Mouse (Mus musculus) left cerebral cortex, postnatal 36 days (tissue): Measurements from ENCODE around the gene Sval1. TPM values are rescaled to one million over a fixed set of nuclear protein-coding genes. Genes with fewer than 3 reads are reported as not detected.

Experiments used
- DNase-seq, 2 experiments: peaks; one replicate each; pipeline ENCODE4 v3.0.0; 2021 to 2022; ENCODE audit warnings: low spot score in 2 of 2, mixed read lengths in 1 of 2
- intact Hi-C: fragments of 180-260 bp; cut with DNase I; formaldehyde crosslinking; loops from one replicate; pipeline ENCODE4 v1.15.1; 2025
- total RNA-seq, 2 experiments: library from RNA; stranded (reverse); gene quantifications; 2 replicates each; pipeline ENCODE4 v1.2.3; 2021

Sval1 gene
- not detected for total RNA-seq

DNA sequence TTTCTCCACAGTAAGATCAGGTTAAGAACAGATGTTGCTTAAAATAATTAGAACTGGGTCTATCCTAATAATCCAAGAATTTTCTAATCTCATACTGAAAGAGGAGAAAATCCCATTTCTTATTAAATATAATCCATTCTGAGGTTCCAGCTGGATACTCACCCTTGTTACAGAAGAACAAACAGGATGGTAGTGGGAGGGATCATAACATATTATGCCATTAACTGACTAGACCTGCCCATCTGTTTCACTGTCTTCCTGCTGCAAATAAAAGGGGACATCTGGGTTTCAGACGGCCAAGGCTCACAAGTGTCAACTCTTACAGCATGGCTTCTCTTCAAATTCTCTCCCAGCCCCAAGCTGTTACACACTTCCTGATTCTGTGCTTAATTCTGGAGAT, at the start of gene Sval1:
Gene Sval1, plus strand, starts transcription at position 301 of the 400 bp plus-strand sequence.
- DNase-seq = no peak
- intact Hi-C loops = no loop called here

DNA sequence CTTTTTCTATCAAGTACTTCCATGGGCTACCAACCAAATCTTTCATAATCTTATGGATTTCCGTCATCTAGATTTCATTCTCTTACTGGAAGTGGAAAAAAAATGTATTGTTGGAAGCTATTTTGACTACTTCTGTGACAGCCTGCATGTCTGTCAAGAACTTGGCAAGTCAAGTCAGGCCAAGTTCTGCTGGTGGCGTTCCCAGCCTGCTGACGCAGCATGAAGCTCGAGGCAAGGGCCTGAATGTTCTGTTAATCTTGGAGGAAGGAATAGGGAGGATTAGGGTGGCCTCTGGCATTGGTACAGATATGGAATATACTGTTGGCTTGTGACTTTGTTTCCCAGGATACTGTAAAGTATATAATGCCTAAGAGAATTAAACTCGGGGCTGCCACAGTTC, 39.8 kb upstream of the Sval1 start:
- intact Hi-C loops = no loop called here

DNA sequence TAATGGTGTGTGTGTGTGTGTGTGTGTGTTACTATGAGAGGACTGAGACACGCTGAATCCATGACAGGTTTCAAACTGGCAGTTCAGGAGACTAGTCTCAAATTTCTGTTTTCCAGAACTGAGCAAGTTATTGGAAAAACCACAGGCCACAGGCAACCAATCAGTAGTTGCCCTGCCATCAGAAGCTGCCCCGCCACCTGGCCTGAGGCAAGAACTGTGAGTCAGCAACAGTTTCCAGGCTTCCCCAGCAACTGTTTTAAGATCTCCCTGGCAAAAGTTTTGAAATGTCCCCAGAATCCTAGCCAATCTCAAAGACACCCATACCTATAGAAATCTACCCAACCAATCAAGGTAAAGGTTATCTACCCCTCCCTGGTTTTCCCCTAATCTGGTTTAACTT, 36.5 kb upstream of the Sval1 start:
- intact Hi-C loops = no loop called here
- no peak for DNase-seq

More for the DNA sequence above, 39.8 kb upstream of the Sval1 start:
- DNase-seq = no peak

- no peak for DNase-seq
These were observed 16.4 kb downstream of the Sval1 start, which contains the start of gene Sval3 for GRCm38 (mm10) chr6:41967840-41968239. Sval3 (plus strand) TSS chr6:41968140.

More at GRCm38 (mm10) chr6:41967840-41968239, 16.4 kb downstream of the Sval1 start, which contains the start of gene Sval3:
- intact Hi-C loops = no loop called here

Other genes with a start within 250 kb of the Sval1 start
- gene Kel, start 247.3 kb upstream of the Sval1 start, total RNA-seq = not detected
- gene Olfr459, start 176.5 kb upstream of the Sval1 start, total RNA-seq = not detected
- gene Pip, start 104.1 kb upstream of the Sval1 start, total RNA-seq = not detected
- gene Sval2, start 98.6 kb upstream of the Sval1 start, total RNA-seq = not detected
- gene Sval3, start 16.5 kb downstream of the Sval1 start, total RNA-seq = not detected
- not detected for gene Sva, start 86.8 kb downstream of the Sval1 start, total RNA-seq
- gene Tas2r139, start 189.3 kb downstream of the Sval1 start, total RNA-seq = not detected